Mouse (Mus musculus) cerebellum, adult 9-11 months (tissue): Measurements from ENCODE around the gene Stox2.
A peak's percentile ranks its signal among the peaks of the same experiment; 100 is the strongest.

Experiments used
- DNase-seq: peaks from one replicate; pipeline ENCODE4 v3.0.0; 2022

Stox2 gene

DNA sequence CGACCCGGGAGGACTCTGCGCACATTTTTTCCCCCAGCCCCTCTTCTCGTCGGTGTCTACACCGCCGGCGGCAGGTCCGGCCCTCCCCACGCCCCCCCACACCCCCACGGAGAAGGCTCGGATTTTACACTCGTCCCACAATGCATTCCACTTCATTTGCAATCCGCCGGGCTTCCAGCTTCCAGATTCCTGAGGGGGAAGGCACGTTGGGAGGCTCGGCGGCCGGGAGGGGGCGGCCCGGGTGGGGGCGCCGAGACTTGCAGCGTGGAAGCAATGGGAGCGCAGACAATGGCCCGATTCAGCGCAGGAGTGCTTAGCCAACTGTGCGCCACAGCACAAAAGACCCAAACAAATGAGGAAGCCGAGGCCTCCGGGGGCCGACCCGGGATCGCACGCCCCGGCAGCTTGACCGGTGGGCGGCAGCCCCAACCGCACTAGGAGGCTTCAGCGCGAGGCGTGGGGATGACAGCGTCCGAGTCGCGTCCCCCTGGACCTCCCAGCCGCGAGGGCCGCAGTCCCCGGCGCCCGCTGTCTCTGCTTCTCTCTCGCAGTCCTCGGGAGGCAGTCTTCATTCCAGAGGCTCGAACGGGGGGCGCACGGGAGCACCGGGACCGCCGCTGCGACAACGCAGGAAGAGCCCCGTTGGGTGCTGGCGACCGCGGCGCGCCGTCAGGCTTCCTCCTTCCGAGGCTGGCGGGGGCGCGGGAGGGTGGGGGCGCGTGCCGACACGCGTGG is 157.9 kb downstream of the Stox2 start:
- peak; percentile 65 for DNase-seq

DNA sequence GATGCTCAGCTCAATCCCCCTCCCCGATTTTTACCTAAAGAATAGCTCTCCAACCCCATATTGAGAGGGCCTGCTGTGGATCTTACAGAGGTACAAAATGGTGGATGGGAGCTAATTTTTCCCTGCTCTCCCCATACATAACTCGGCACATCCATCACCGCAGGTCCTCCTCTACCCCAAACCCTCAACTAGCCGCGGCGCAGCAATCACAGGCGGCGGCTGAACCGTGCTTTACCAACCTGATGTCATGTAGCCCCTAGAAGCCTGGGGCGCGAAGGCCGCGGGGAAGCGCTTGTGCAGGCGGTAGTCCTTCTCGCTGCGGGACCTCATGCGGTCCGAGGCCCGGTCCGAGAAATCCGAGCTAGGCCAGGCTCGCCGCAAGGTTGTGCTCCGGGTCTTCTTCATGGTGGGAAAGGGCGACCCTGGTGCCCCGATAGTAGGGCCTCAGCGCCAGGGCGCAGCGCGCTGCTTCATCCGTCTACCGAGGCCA is 158.5 kb downstream of the Stox2 start:
- peak; percentile 56 for DNase-seq

DNA sequence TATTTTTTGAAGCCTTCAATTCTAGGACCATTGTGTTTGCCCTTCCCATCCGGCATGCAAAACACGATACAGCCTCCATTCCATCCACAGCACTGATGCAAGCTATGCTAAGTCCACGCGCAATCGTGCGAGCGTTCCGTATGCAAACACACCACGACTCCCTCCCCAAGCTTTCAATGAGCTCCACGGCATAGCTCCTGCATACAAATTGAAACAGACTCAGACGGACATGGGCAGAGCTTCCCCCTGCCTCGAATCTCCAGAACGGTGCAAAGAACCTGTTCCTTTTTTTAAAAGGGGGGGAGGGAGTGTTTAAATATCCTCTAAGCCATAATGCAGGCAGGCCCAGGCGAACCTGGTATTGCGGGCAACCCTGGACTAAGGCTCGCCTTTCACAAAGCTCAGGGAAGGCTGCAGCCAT is 159.0 kb downstream of the Stox2 start:
- DNase-seq = peak; percentile 47

DNA sequence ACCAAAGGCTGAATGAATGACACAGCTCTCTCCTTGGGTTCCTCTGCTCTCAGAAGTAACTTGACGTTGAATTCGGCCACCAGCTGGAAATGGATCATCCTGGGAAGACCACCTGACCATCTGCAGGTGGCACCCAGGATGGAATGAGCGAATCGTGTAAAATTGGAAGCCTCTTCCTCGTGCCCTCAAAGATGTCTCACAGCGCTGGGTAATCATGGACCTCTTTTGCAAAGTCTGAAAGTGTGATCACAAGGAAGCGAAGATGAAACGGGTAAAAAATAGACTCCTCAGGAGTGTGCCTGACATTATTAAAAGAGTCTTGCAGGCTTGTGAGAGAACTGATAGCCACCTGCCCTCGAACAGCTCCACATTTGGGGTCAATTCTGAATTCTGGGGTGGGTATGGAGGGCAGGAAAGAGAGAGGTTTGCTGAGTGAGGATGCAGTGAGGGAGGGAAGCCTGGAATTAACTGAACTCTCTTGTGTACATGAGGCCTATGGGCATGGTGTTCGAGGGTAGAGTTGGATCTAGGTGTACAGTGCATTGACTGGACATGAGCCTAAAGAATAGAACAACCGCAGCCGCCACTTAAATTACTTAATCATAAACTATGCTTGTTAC is 160.0 kb downstream of the Stox2 start:
- DNase-seq = no peak

DNA sequence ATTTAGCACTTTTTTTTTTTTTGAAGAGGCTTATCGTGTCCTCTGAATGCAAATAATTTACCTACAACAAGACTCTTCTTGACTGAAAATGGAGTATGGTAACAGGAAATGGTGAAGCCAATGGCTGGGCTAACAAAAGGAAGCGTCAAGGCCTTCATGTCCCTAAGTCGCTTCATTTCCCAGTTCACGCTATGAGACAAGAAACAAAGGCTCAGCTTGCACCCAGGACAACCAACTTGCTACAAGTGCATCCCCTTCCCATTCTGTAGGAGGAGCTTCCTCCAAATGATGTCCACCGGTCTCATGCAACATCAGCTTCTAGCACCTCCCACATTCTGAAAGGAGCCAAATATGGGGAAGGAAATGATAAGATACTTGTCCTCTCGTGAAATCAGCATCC is 160.7 kb downstream of the Stox2 start:
- no peak for DNase-seq

DNA sequence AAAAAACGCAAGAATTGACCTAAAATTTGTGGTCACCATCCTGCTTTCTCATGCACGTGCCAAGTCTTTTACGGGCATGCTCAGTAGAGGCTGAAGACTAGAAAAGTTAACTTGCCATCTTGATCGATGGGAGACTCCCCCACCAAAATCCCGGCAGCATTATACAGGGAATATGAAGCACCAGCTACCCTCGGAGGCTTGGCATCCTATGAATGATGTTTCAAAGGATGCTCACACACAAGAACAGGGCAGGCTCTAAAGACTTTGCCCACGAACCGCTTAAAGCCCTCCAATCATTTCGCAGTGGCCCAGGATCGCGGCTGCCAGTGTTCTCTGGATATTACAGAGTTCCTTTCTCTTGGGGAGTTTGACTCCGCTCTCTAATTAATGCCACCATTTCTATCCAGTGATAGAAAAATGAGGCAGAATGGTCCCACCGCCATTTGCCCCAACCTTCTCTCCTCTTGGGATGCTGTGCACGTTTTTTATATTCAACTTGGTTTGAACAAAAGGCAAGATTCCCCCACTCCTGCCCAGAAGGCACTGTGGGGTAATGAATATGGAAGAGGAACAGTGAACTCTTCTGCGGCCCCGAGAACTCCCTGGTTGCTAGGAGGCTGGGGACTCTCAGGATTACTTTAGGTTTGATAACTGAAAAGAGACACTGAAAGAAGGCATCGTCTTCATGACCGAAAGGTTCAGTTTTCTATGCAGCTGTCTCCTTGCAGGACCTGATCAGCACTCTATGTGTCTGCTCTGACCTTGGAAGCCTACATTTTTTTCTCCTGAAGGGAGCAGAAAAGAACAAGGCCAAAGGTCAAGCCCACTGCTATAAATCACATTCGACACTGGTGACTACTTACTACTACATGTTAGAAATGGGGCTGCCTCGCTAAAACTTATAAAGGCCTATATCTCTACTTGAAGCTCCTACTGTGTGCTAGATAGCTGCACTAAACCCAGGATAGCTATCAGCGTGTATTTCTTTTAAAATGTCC is 161.5 kb downstream of the Stox2 start:
- no peak for DNase-seq

DNA sequence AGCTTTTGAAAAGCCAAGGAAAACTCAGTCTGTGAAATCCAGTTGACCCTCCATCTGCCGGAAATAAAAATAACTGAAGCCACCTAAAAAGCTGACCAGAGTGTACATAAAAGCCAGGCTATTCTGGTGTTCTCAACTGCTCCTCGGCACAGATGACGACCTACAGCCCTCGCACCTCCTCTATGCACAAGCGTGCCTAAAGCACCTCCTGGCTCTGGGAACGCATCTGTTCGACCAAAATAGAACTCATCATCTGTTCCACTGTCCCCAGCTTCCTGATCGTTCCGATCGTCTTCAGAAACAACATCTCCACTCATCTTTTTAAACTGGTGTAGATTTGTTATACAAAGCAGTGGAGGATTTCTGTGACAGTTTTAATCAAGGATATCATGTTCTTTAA is 166.3 kb downstream of the Stox2 start:
- no peak for DNase-seq

DNA sequence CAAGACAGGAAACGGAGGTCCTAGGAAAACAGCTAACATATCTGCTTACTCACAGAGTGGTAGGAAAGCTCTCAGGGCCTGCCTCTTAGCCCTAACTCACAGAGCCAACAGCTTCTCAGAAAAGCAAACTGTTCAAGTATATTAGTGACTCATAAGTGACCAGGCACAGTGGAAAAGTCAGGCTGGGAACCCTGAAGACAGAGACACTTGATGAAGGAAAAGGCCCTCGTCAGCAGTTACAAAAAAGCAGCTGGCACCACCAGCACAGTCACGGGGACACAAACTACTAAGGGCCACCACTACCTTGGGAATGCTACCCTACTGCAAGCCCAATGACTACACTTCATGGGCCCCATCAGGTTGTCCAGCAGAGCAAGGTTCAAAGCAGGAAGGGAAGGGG is 168.0 kb downstream of the Stox2 start:
- DNase-seq = no peak

DNA sequence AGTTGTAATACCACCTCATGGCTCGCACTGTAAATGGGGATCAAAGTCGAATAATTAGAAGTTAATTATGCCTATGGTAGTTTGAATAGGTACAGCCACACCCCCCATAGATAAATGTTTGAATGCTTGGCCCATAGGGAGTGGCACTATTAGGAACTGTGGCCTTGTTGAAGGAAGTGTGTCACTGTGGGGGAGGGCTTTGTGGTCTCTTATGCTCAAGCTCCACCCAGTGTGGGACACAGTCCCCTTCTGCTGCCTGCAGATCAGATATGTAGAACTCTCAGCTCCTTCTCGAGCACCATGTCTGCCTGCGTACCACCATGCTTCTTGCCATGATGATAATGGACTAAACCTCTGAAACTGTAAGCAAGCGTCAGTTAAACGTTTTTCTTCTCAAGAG is 177.2 kb downstream of the Stox2 start:
- DNase-seq = no peak

DNA sequence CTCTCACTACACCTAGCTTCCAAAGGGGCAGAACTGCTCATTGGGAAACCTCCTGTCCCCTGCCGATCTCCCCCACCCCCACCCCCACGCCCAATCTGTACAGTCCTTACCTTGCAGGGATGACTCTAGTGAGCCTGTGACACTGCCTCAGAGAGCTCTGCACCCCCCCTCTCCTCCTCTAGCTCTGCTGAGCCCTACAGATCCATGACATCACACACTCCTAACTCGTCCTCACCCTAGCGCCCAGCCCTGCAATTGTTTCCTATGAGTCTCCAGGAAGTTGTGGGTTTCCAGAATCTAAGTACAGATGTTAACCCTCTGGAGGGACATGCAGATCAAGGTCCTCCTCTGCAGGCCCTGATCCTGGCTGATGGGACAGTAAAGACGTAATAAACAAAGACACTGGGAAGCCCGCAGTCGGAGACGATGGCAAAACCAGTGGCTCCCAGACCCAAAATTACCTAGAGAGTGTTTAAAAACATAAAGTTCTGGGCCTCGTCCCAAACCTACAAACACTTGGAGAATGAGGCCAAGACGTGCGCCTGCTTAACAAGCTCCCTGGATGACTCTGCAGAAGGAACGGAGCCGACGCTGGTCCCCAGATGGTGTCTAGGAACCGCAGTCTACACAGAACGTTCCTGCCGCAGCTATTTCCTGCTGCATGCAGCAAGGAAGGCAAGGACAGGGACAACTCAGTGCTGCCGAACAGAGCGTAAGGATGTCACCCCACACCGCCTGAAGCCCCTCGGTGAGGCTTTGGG is 177.9 kb downstream of the Stox2 start:
- DNase-seq = peak; percentile 47

DNA sequence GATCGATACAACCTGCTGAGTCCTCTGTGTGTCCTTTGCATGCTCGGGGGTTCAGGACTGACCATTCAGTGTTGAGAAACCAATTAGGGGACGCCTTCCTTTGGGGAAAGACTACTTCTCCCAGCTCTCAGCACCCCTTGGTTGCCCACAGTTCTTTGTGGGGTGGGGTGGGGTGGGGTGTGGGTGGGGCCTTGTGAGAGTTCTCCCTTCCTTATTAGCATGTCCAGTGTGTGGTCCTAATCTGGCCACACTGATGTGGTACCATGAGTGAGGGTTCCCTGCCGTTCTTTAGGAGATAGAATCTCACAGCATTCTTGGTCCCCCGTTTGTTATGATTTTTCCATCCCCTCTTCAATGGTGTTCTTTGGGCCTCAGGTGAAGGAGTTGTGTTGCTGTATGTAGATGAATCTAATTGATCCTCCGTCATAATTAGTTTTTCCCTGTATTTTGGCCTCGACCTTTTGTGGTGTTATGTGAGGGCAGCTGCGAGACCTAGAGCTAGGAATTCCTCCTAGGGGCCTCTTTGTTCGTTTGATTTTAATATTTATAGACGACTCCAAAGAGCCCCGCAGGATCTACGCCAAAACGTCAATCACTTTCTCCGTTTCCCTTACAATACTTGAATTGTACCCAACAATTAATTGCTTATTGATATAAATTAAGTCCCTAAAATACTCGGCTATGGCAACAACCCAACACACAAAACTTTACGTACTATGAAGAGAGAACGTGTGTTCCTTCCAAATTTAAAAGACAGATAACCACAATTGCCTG is 182.9 kb downstream of the Stox2 start:
- no peak for DNase-seq

DNA sequence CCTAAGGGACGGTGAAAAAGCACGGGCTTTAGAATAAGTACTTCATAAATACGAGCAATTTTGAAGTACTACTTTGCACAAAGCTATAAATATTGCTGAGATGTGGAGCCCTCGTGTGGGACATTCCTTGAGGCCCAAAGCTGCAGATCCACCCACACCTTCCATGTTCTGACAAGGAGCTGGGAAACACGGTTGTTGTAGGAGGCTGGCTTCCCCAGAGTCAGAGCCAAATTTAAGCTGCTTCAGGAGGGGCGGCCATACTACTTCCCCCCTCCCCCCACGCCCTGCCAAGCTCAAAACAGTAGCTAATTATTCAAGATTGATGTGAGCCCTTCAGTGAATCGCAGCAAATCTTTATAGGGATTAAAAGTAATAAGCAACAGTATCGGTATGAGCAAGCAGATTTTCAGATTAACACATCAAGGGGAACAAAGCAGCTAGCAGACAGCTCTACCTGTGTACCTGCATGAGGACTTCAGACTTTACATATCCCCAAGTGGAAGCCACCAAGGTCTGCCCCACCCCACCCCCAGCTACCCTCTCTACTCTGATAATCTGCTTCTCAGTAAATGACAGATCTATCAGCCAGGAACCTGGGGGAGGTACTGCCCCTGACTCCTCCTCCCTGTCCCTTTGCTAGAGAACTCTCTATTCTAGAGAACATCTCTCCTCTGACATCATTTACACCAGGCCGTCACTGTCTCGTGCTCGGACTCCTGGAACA is 185.2 kb downstream of the Stox2 start:
- no peak for DNase-seq

DNA sequence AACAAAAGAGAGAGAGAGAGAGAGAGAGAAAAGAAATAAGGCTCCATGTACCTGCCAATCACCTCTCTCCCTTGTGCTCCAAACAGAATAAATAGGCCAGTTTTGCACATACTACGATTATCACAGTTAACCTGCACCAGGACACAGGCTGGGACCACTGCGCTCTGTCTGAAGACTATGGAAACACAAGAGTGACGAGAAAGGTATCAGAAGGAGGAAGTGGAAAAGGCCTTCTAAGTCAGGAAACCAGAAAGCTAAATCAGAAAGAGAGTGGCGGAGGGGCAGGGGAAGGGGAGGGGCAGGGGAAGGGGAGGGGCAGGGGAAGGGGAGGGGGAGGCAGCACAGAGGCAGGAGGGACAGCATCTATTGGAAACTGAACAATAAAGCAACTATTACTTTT is 195.3 kb downstream of the Stox2 start:
- DNase-seq = no peak

DNA sequence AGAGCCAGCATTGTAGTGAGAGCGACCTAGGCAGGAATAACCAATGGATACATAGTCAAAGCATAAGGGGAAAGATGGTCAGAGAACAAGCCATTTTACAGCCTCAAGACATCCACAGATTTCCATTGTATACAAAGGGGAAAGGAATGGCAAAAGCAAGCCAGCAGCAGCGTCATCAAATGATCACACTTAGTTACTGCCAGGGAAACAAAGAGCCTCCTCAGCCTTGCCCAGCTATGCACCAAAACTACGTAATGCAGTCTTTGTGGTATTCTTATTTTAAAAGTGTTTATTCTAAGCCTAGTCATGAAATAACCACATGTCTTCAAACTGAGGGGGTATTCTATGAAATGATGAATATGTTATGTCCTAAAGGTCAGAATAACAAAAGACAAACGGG is 201.0 kb downstream of the Stox2 start:
- no peak for DNase-seq

DNA sequence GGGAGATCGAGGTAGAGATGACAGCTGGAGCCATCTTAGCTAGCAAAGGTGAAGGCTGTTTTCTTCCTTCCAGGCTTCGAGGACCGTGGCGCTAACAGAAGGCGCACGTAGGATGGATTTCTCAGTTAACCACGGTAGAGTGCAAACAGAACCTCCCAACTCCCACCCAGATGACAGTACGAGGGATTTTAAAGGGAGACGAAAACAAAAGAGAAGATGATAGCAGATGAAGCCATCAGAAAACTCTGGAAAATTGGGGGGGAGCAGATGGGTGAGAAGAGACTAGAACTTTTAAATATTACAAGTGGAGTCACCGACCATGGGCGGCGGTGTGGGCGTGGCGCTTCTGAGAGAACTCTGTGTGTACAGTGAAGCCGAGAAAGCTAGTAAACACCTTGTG is 202.0 kb downstream of the Stox2 start:
- no peak for DNase-seq

DNA sequence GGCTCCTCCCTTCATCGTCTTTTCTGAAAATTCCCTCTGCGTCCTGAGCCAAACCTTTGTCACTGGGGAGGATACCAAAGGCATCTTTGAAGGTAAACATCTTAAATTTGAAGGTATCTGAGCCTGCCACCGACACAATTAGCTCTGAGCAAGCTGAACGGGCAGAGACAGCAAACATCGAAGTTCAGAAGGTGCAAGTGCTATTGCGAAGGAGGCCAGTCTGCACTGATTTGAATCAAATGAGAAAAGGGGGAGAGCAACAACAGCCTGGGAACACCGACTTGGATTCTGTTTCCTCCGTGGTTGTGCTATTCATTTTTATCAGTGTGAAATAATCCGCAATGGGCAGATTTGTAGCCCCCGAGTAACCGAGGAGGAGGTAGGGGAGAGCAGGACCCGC is 202.5 kb downstream of the Stox2 start:
- DNase-seq = peak; percentile 29

DNA sequence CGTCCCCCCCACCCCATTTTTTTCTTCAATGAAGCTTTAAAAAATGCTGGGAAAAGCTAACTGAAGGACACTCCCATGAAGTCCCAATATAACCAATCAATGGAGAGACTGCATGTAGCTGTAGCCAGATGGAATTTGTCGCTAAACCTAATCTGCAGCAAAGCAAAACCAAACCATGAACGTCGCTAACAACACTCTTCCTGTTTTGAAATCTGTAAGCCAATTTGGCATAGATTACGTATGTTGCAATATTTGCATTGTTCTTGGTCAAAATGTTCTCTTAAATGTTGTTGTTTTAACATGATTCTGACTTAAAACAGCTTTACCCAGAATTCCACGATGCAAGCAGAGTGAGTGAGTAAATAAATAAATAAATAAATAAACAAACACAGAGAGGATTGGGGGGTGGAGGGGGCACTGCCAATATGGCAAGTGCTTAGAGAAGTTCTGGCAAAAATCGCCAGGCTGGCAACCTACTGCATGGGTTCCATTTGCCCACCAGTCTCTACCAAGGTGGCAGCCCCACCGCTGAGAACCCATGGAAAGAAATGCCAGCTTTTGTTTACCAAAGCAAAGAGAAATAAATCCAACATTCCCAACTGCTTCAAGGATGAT is 203.0 kb downstream of the Stox2 start:
- peak; percentile 66 for DNase-seq

DNA sequence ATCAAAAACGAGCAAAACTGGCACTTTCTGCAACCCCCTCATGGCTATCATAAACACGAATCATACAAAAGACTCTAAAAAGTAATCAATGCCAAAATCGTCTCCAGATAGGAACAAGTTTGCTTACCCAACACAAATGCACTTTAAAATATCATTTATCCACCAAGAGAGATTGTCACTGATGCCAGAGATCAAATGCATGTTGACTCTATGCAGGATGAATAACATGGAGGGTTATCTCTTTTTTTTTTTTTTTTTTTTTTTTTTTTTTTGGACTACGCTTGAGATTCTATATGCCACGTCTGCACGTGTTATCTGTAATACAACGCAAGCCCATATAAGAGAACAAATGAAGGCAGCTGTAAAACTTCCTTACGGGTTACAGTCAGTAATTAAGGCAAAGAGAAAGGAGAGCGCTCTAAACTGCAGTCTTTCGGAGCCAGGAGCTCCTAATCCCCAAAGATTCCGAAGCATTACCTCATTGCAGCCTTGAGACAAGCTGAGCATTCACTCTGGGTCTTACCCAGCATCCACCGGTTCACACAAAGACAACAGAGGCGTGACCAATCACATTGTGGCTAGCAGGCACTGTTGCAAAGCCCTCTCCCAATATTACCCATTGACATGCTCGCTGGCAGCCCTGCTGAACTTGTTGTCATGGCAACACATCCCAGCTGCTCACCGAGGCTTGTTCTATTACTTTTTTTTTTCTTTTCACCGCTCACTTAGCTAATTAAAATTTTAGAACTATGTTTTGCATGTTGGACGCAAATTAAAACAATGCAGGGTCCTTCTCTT is 203.8 kb downstream of the Stox2 start:
- DNase-seq = peak; percentile 89

DNA sequence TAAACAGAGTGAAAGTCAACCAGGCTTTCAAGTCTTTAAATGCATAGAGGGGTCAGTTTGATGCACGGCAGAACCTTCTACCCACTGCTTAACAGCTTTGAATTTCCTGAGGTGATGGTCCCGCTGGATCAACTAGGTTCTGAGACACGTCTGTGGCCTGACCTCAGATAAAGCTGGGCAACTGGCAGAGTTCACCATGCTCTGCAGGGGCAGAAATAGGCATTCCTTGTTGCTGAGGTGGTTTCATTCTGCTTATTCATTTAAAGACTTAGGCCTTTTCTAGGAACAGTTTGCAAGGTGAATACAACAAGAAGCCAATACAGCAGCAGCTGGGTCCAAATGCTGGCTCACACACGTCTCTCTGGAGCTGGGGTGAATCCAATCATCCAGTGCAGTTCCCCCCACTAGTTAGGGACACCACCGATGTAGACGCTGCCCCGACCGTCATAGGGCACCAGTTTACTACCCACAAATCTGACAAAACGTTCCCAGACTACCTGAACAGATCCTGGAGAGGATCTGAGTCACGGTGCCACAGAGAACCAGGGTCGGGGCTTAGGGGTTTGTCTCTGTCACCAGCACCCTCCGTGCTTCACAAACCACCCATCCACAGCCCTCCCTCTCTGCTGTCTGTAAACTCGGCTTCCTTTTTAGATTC is 204.6 kb downstream of the Stox2 start:
- peak; percentile 31 for DNase-seq
